Mouse (Mus musculus) heart, adult 9 months (tissue): ENCODE results near the gene Utrn.

Experiments
- DNase-seq, 2 experiments: peaks; one replicate each; pipeline ENCODE4 v3.0.0; 2022; ENCODE audit warnings: low spot score in 2 of 2

Utrn gene

GRCm38 (mm10) chr10:12798248-12798647 is 70.9 kb downstream of the Utrn start:
- DNase-seq = no peak

DNA sequence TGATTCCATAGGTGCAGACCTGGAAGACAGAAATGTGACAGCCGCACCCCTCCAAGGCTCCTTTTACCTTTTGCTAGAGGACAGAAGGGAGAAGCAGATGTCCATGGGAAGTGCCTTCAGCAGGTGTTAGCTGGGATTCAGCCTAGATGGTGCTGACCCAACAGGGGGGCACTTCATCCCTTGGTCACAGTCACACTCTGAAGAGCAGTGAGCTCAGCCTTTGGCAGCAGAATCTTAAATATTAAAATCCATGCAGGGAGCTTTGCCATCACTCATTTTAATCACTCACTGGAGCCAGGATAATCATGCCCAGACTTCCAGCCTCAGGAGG is 72.7 kb downstream of the Utrn start:
- DNase-seq = no peak

DNA sequence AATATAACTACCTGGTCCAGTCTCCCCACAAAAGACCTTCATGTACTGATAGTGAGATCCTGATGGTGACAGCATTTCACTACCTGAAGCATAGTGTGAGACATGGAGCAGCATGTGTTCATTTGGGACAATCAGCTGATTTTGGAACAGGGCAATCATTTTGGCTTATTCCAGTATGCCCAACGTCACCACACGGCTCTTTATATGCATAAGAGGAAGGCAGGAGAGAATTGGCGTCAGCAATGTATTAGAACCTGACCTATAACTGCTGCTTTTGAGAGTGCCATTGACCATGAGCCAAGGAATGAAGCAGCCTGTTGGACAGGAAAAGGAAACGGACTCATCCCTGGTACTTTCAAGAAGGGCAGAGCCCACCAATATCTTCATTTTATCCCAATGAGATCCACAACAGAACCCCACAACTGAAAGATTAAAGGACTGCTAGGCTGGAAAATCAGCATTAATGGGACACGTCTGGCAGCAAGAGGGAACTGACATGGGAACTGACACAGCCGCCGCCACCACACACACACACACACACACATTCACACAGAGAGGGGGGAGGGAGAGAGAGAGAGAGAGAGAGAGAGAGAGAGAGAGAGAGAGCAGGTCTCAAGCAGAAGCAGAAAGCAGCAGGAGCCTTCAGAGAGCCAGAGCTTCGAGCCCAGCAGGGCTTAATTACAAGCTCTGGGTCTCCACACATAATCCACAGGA is 73.2 kb downstream of the Utrn start:
- DNase-seq = no peak

DNA sequence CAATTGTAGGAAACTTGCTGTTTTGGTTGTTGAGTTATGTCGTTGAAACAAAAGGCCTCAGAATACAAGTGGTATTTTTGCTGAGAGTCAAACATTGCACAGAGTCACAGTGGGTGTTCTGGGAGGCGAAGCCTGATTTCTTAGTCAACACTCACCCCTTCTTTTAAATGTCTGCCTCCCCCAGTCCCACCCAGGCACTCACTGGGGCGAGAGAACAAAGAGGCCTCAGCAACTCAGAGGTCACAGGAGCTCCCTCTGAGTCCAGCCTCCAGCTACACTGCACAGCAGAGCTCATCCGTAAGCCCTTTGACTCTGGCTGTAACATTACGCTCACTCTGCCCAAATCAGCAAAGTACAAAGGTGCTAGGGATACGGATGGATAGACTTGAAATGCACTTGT is 77.1 kb downstream of the Utrn start:
- DNase-seq = no peak

DNA sequence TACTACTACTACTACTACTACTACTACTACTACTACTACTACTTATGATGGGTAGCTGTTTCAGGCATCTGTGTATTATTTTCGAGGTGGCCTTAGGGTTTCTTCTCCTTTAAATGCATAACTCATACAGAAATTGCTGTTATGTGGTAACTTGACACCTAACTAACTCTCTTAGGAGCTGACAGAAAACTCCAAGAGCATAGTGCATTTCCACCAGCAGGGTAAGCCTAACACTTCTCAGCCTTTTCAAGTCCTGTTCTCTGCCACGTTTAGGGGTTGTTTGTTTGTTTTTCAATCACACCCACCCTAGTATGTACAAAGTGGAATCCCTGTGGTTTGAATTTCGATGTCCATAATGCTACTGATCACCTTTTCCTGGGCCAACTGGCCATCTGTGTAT is 78.3 kb downstream of the Utrn start:
- DNase-seq = no peak

- no peak for DNase-seq
Measured at GRCm38 (mm10) chr10:12788529-12788928, 80.6 kb downstream of the Utrn start.

GRCm38 (mm10) chr10:12787965-12788364 is 81.2 kb downstream of the Utrn start:
- peak; percentile 35 to 41 for DNase-seq

GRCm38 (mm10) chr10:12785299-12785698 is 83.9 kb downstream of the Utrn start:
- no peak for DNase-seq

DNA sequence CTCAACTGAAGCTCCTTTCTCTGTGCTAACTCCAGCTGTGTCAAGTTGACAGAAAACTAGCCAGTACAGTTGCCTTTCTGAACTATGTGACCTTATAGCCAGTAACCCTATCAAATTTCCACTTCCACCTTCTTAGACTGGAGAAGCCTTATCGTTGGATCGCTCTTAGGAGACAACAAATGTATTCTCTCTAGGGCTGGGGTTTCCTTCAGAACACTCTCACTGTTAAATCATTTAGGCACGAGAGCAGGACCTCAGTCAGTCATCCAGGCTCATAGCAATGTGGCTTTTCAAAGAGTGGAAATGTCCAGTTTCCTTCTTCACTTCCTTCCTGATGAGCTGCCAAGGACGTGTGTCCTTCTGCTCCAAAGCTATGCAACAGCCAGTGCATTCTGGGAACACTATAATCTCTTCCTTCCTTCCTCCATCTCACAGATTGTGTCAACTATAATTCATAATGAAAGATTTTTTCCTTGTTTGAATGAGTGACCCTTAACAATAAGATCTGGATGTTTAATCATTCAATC is 87.7 kb downstream of the Utrn start:
- peak; percentile 31 to 71 for DNase-seq

GRCm38 (mm10) chr10:12773178-12773577 is 96.0 kb downstream of the Utrn start:
- no peak for DNase-seq

GRCm38 (mm10) chr10:12771511-12771910 is 97.7 kb downstream of the Utrn start:
- DNase-seq = no peak

DNA sequence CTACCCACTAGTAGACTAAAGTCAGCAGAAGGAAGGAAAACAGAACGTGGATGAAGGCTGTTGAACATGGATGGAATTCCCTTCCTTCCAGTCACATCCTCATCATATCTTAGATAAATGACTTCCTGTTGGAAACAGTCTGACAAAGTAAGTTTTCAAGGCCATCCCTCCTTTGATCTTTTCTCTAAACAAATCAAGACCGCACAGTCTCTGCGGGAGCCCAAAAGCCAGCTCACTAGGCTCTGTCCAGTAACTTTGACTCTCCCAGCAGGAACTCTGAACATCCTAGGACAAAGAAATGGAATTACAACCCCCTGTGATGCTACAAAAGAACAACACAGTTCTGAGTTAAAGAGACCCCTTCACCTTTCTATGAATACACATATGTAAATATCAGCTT is 106.5 kb downstream of the Utrn start:
- DNase-seq = no peak

GRCm38 (mm10) chr10:12758702-12758988 is 110.5 kb downstream of the Utrn start:
- no peak for DNase-seq

GRCm38 (mm10) chr10:12757943-12758701 is 111.0 kb downstream of the Utrn start:
- peak; percentile 63 to 83 for DNase-seq

- no peak for DNase-seq
Measured at GRCm38 (mm10) chr10:12756692-12757091, 112.5 kb downstream of the Utrn start.

- DNase-seq = no peak
Measured at GRCm38 (mm10) chr10:12754911-12755310, 114.3 kb downstream of the Utrn start.

- DNase-seq = no peak
Measured at GRCm38 (mm10) chr10:12754166-12754565, 115.0 kb downstream of the Utrn start.

- no peak for DNase-seq
Measured at GRCm38 (mm10) chr10:12743717-12744116, 125.4 kb downstream of the Utrn start.

- no peak for DNase-seq
Measured at GRCm38 (mm10) chr10:12739302-12739987, 129.7 kb downstream of the Utrn start.

DNA sequence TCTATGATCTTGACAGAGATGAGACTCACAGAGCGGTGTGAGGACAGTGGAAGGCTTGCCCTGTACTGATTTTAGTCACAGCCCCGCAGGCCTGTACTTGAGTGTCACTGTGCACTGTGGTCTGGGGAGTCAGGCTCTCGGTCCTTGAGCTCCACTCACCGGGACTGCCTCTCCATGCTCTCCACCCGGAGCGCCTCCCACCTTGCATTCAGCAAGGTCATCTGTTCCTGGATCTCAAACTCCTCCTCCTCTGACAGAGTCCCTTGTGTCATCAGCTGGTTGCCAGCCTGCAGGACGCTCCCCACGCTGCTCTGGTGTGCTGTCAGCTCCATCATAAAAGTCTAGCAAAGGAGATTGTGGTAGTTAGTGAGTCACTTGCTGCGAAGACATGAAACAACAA is 131.2 kb downstream of the Utrn start:
- no peak for DNase-seq

GRCm38 (mm10) chr10:12736861-12737835 is 132.0 kb downstream of the Utrn start:
- peak in 1 of 2 experiments; percentile 39 for DNase-seq

DNA sequence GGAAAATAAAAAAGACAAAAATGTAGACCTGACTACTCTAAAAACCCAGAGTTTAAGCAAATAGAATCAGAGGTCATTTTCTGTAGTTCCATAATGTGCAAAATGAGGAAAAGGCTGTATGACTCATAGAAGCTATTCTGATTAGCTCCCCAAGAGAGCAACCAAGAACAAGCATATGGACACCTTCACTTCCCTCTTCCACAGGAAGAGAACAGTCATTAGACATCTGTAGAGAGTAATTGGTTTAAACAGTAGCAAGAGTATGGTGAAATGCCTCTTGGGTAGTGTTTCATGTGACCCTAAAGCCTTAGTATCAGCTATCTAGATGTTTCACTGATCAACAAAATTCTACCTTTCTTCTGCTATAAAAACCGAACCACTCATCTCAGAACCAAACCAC is 133.5 kb downstream of the Utrn start:
- DNase-seq = no peak
